Comparison of ENCODE assay signal across 18 mouse cellular contexts in genomic region chr3:105018783-105019105, GRCm38 (mm10). TPM values are rescaled to one million over a fixed set of nuclear protein-coding genes. Genes with fewer than 3 reads are reported as not detected.
A peak's percentile ranks its signal among the peaks of the same experiment; 100 is the strongest.
DNase-seq lines count a peak whose midpoint lies in the region; ATAC-seq lines count a peak whose summit lies in the region.
"Had no signal": no experiment of that assay in that cellular context is flagged by ENCODE, and none has a peak within 500 bp of the region (broad histone marks: within the 10 kb centered on the region; RNA-seq: fewer than 3 reads in every experiment).

No protein-coding gene starts in this region.

- H3K9me3 ChIP-seq in hindbrain, embryonic 14.5 days (ENCODE audit: control insufficient read depth, low read length): no peaks in the 10 kb centered on the region
- no peaks in the 10 kb centered on the region for H3K9me3 ChIP-seq in hindbrain, embryonic 10.5 days
- no peaks in the 10 kb centered on the region for H3K9me3 ChIP-seq in liver, embryonic 15.5 days (replicated peaks)
- no peaks in the 10 kb centered on the region for H3K9me3 ChIP-seq in heart, embryonic 15.5 days (replicated peaks)
- H3K9me3 ChIP-seq in intestine, embryonic 15.5 days: no peaks in the 10 kb centered on the region

- H3K4me1 ChIP-seq in hindbrain, embryonic 14.5 days (replicated peaks; ENCODE audit: control insufficient read depth, insufficient read depth, low read length): no peaks in the 10 kb centered on the region
- H3K4me1 ChIP-seq in hindbrain, embryonic 10.5 days (replicated peaks): peaks cover 6% of the 10 kb centered on the region; the same call in 1 of the 2 replicates
- H3K4me1 ChIP-seq in liver, embryonic 15.5 days (replicated peaks): no peaks in the 10 kb centered on the region
- H3K4me1 ChIP-seq in heart, embryonic 15.5 days (replicated peaks): peaks cover 57% of the 10 kb centered on the region
- peaks cover 10% of the 10 kb centered on the region for H3K4me1 ChIP-seq in intestine, embryonic 15.5 days (replicated peaks)

- 90% methylated on average over 6 of the region's 6 CpGs for WGBS in hindbrain, embryonic 14.5 days
- WGBS in hindbrain, embryonic 10.5 days: 95% methylated on average over 6 of the region's 6 CpGs
- 61% methylated on average over 6 of the region's 6 CpGs for WGBS in liver, embryonic 15.5 days (ENCODE audit: insufficient replicate concordance)
- 78% methylated on average over 6 of the region's 6 CpGs for WGBS in heart, embryonic 15.5 days
- 82% methylated on average over 6 of the region's 6 CpGs for WGBS in intestine, embryonic 15.5 days

- H3K9ac ChIP-seq in hindbrain, embryonic 14.5 days: no peak overlapping the region
- H3K9ac ChIP-seq in liver, embryonic 15.5 days: no peak overlapping the region
- no peak overlapping the region for H3K9ac ChIP-seq in heart, embryonic 15.5 days
- no peak overlapping the region for H3K9ac ChIP-seq in intestine, embryonic 15.5 days

- ATAC-seq in hindbrain, embryonic 14.5 days (ENCODE audit: low FRiP score): no peak
- no peak for ATAC-seq in liver, embryonic 15.5 days (ENCODE audit: insufficient read depth)
- ATAC-seq in heart, embryonic 15.5 days (replicated peaks; ENCODE audit: insufficient number of reproducible peaks, insufficient read depth, low FRiP score, low read depth): no peak
- ATAC-seq in intestine, embryonic 15.5 days: no peak
- ATAC-seq in megakaryocyte progenitor cell, adult 5-6 weeks (replicated peaks; ENCODE audit: poor library complexity): no peak

- no peak overlapping the region for H3K4me3 ChIP-seq in hindbrain, embryonic 14.5 days (replicated peaks; ENCODE audit: low read length)
- H3K4me3 ChIP-seq in hindbrain, embryonic 10.5 days: no peak overlapping the region
- H3K4me3 ChIP-seq in liver, embryonic 15.5 days (replicated peaks): no peak overlapping the region
- no peak overlapping the region for H3K4me3 ChIP-seq in heart, embryonic 15.5 days
- H3K4me3 ChIP-seq in intestine, embryonic 15.5 days (replicated peaks): no peak overlapping the region

- no peak overlapping the region for H3K4me2 ChIP-seq in hindbrain, embryonic 14.5 days (replicated peaks)
- H3K4me2 ChIP-seq in liver, embryonic 15.5 days: no peak overlapping the region
- H3K4me2 ChIP-seq in heart, embryonic 15.5 days: no peak overlapping the region
- H3K4me2 ChIP-seq in intestine, embryonic 15.5 days (replicated peaks): no peak overlapping the region
- H3K4me2 ChIP-seq: midbrain, embryonic 11.5 days had no signal

- H3K27ac ChIP-seq in hindbrain, embryonic 14.5 days: 0 out of 2 replicates have a peak overlapping the region, but pooled peaks have one; percentile 26
- no peak overlapping the region for H3K27ac ChIP-seq in hindbrain, embryonic 10.5 days
- 0 out of 2 replicates have a peak overlapping the region, but pooled peaks have one; percentile 7 for H3K27ac ChIP-seq in liver, embryonic 15.5 days (replicated peaks)
- H3K27ac ChIP-seq in heart, embryonic 15.5 days: peak overlapping the region; percentile 64
- 0 out of 2 replicates have a peak overlapping the region, but pooled peaks have one; percentile 30 for H3K27ac ChIP-seq in intestine, embryonic 15.5 days

- H3K36me3 ChIP-seq in hindbrain, embryonic 14.5 days (replicated peaks; ENCODE audit: control insufficient read depth, insufficient read depth): peaks cover 13% of the 10 kb centered on the region
- H3K36me3 ChIP-seq in hindbrain, embryonic 10.5 days: peaks cover 39% of the 10 kb centered on the region
- H3K36me3 ChIP-seq in liver, embryonic 15.5 days (replicated peaks): no peaks in the 10 kb centered on the region
- H3K36me3 ChIP-seq in heart, embryonic 15.5 days: no peaks in the 10 kb centered on the region
- no peaks in the 10 kb centered on the region for H3K36me3 ChIP-seq in intestine, embryonic 15.5 days

- no peak for DNase-seq in hindbrain, embryonic 14.5 days (ENCODE audit: low spot score)
- DNase-seq in hindbrain, embryonic 10.5 days (ENCODE audit: low spot score): no peak
- DNase-seq in liver: no peak
- no peak for DNase-seq in right cerebral cortex, postnatal 4 days
- DNase-seq: adrenal gland, postnatal 36 days; cerebellum, postnatal 25 days; left cerebral cortex, postnatal 4 days; thymus, postnatal 36 days had no signal

- H3K27me3 ChIP-seq in hindbrain, embryonic 14.5 days (ENCODE audit: control insufficient read depth, insufficient read depth, low read length): no peaks in the 10 kb centered on the region
- H3K27me3 ChIP-seq in hindbrain, embryonic 10.5 days (ENCODE audit: insufficient read depth, poor library complexity, severe bottlenecking): no peaks in the 10 kb centered on the region
- H3K27me3 ChIP-seq in liver, embryonic 15.5 days: no peaks in the 10 kb centered on the region
- H3K27me3 ChIP-seq in heart, embryonic 15.5 days: no peaks in the 10 kb centered on the region
- no peaks in the 10 kb centered on the region for H3K27me3 ChIP-seq in intestine, embryonic 15.5 days (replicated peaks)

RNA-seq across cellular contexts. Expression of gene Cttnbp2nl, which starts 34.2 kb away (rescaled TPM):
- 47.1 and 55.4 TPM in 2 replicates for polyA plus RNA-seq in hindbrain, embryonic 14.5 days (2014; fragmentation: Nextera tagmentation; extraction: Ambion mirVana)
- 41.3 and 41.8 TPM in 2 replicates for polyA plus RNA-seq in hindbrain, embryonic 10.5 days (2016; fragmentation: Nextera tagmentation; extraction: Ambion mirVana)
- polyA plus RNA-seq in liver, embryonic 15.5 days (2015; fragmentation: Nextera tagmentation; extraction: Ambion mirVana): 2.1 and 2.2 TPM in 2 replicates
- 21.6 and 22.7 TPM in 2 replicates for polyA plus RNA-seq in heart, embryonic 15.5 days (2015; fragmentation: Nextera tagmentation; extraction: Ambion mirVana)
- 18.8 and 21.9 TPM in 2 replicates for polyA plus RNA-seq in intestine, embryonic 15.5 days (2015; fragmentation: Nextera tagmentation; extraction: Ambion mirVana)
- 0.17 and 0.39 TPM in 2 replicates for total RNA-seq in megakaryocyte progenitor cell, adult 5-6 weeks (2015)
- total RNA-seq in megakaryocyte progenitor cell, adult 5-6 weeks (2017): 0.07 TPM in 1 of 2 replicates, not detected in the other

RNA-seq across cellular contexts. Expression of gene 4930564D02Rik, which starts 47.9 kb away (rescaled TPM):
- not detected in 2 replicates for polyA plus RNA-seq in hindbrain, embryonic 14.5 days (2014; fragmentation: Nextera tagmentation; extraction: Ambion mirVana)
- not detected in 2 replicates for polyA plus RNA-seq in hindbrain, embryonic 10.5 days (2016; fragmentation: Nextera tagmentation; extraction: Ambion mirVana)
- not detected in 2 replicates for polyA plus RNA-seq in liver, embryonic 15.5 days (2015; fragmentation: Nextera tagmentation; extraction: Ambion mirVana)
- polyA plus RNA-seq in heart, embryonic 15.5 days (2015; fragmentation: Nextera tagmentation; extraction: Ambion mirVana): not detected in 2 replicates
- polyA plus RNA-seq in intestine, embryonic 15.5 days (2015; fragmentation: Nextera tagmentation; extraction: Ambion mirVana): not detected in 2 replicates
- total RNA-seq in megakaryocyte progenitor cell, adult 5-6 weeks (2015): not detected in 2 replicates
- total RNA-seq in megakaryocyte progenitor cell, adult 5-6 weeks (2017): not detected in 2 replicates
- total RNA-seq: adrenal gland, postnatal 36 days; gastrocnemius, postnatal 4 days; layer of hippocampus, postnatal 10 days; left cerebral cortex, postnatal 4 days had no signal
- polyA plus RNA-seq: embryonic facial prominence, embryonic 11.5 days; frontal cortex, adult 2 months; intestine, embryonic 14.5 days; midbrain, embryonic 11.5 days had no signal

RNA-seq across cellular contexts. Expression of gene Wnt2b, which starts 57.0 kb away (rescaled TPM):
- polyA plus RNA-seq in hindbrain, embryonic 14.5 days (2014; fragmentation: Nextera tagmentation; extraction: Ambion mirVana): 0.82 and 1.2 TPM in 2 replicates
- polyA plus RNA-seq in hindbrain, embryonic 10.5 days (2016; fragmentation: Nextera tagmentation; extraction: Ambion mirVana): 1.3 and 1.7 TPM in 2 replicates
- 0.05 and 0.20 TPM in 2 replicates for polyA plus RNA-seq in liver, embryonic 15.5 days (2015; fragmentation: Nextera tagmentation; extraction: Ambion mirVana)
- 1.3 and 2.0 TPM in 2 replicates for polyA plus RNA-seq in heart, embryonic 15.5 days (2015; fragmentation: Nextera tagmentation; extraction: Ambion mirVana)
- polyA plus RNA-seq in intestine, embryonic 15.5 days (2015; fragmentation: Nextera tagmentation; extraction: Ambion mirVana): 1.8 TPM in 2 replicates
- not detected in 2 replicates for total RNA-seq in megakaryocyte progenitor cell, adult 5-6 weeks (2015)
- total RNA-seq in megakaryocyte progenitor cell, adult 5-6 weeks (2017): not detected in 2 replicates
